Mouse (Mus musculus): Measurements from ENCODE around the gene Them5. TPM values are rescaled to one million over a fixed set of nuclear protein-coding genes. Genes with fewer than 3 reads are reported as not detected.

Them5 gene
- polyA plus RNA-seq, 1 experiment from 2014 or later: not detected

- no peak overlapping the region for H3K9ac ChIP-seq (ENCODE audit: low read length)
- peaks cover 30% of the 10 kb centered on the region for H3K27me3 ChIP-seq (ENCODE audit: control insufficient read depth, insufficient read depth, low read length)
- H3K9me3 ChIP-seq (ENCODE audit: control insufficient read depth, low read length): no peaks in the 10 kb centered on the region
- ATAC-seq (ENCODE audit: insufficient number of reproducible peaks, low FRiP score, low TSS enrichment, low read depth) (no peak), DNase-seq (ENCODE audit: low spot score) (no peak)
- no peak overlapping the region for H3K4me3 ChIP-seq (ENCODE audit: low read depth, low read length)
- no peak overlapping the region for H3K27ac ChIP-seq (replicated peaks; ENCODE audit: low read depth, low read length)
- H3K4me2 ChIP-seq (ENCODE audit: low read depth, severe bottlenecking): no peak overlapping the region
- WGBS: 81% methylated on average over 1 of the region's 1 CpGs
- H3K4me1 ChIP-seq (ENCODE audit: control insufficient read depth, insufficient read depth, low read length): peaks cover 2% of the 10 kb centered on the region; the same call in 1 of the 2 replicates
- no peaks in the 10 kb centered on the region for H3K36me3 ChIP-seq (ENCODE audit: control insufficient read depth, insufficient read depth, low read length)
Observed at GRCm38 (mm10) chr3:94396336-94396735, 54.4 kb downstream of the Them5 start.

GRCm38 (mm10) chr3:94396851-94397250, 55.0 kb downstream of the Them5 start:
- Histone ChIP-seq H3K36me3 (ENCODE audit: control insufficient read depth, insufficient read depth, low read length) (no peaks in the 10 kb centered on the region), H3K4me2 (ENCODE audit: low read depth, severe bottlenecking) (no peak overlapping the region), H3K9ac (ENCODE audit: low read length) (no peak overlapping the region), H3K4me1 (ENCODE audit: control insufficient read depth, insufficient read depth, low read length) (peaks cover 2% of the 10 kb centered on the region; the same call in 1 of the 2 replicates), H3K4me3 (ENCODE audit: low read depth, low read length) (no peak overlapping the region), H3K27ac (replicated peaks; ENCODE audit: low read depth, low read length) (no peak overlapping the region), H3K27me3 (ENCODE audit: control insufficient read depth, insufficient read depth, low read length) (peaks cover 30% of the 10 kb centered on the region), H3K9me3 (ENCODE audit: control insufficient read depth, low read length) (no peaks in the 10 kb centered on the region)
- ATAC-seq (ENCODE audit: insufficient number of reproducible peaks, low FRiP score, low TSS enrichment, low read depth) (no peak), DNase-seq (ENCODE audit: low spot score) (no peak)
- 75% methylated on average over 4 of the region's 4 CpGs for WGBS

Other genes with a start within 250 kb of the Them5 start
- gene Gm10696, start 163.9 kb upstream of the Them5 start, polyA plus RNA-seq (2014; fragmentation: Nextera tagmentation; extraction: Ambion mirVana): not detected in 2 replicates
- gene Gm5286, start 145.4 kb upstream of the Them5 start, polyA plus RNA-seq (2014; fragmentation: Nextera tagmentation; extraction: Ambion mirVana): not detected in 2 replicates
- gene Gm4778, start 78.1 kb upstream of the Them5 start, polyA plus RNA-seq (2014; fragmentation: Nextera tagmentation; extraction: Ambion mirVana): not detected in 2 replicates
- 8.1 and 9.1 TPM in 2 replicates for gene Them4, start 32.0 kb upstream of the Them5 start, polyA plus RNA-seq (2014; fragmentation: Nextera tagmentation; extraction: Ambion mirVana)
- 1.0 and 1.2 TPM in 2 replicates for gene C2cd4d, start 20.3 kb downstream of the Them5 start, polyA plus RNA-seq (2014; fragmentation: Nextera tagmentation; extraction: Ambion mirVana)
- 0.44 and 0.85 TPM in 2 replicates for gene Rorc, start 30.7 kb downstream of the Them5 start, polyA plus RNA-seq (2014; fragmentation: Nextera tagmentation; extraction: Ambion mirVana)
- gene Lingo4, start 56.4 kb downstream of the Them5 start, polyA plus RNA-seq (2014; fragmentation: Nextera tagmentation; extraction: Ambion mirVana): not detected in 2 replicates
- gene Tdrkh, start 71.2 kb downstream of the Them5 start, polyA plus RNA-seq (2014; fragmentation: Nextera tagmentation; extraction: Ambion mirVana): 8.5 and 8.7 TPM in 2 replicates
- 68.0 and 75.2 TPM in 2 replicates for gene Mrpl9, start 101.2 kb downstream of the Them5 start, polyA plus RNA-seq (2014; fragmentation: Nextera tagmentation; extraction: Ambion mirVana)
- gene Oaz3, start 101.8 kb downstream of the Them5 start, polyA plus RNA-seq (2014; fragmentation: Nextera tagmentation; extraction: Ambion mirVana): 0.31 and 0.36 TPM in 2 replicates
- gene Celf3, start 136.2 kb downstream of the Them5 start, polyA plus RNA-seq (2014; fragmentation: Nextera tagmentation; extraction: Ambion mirVana): 0.68 and 0.88 TPM in 2 replicates
- 1.0 and 1.6 TPM in 2 replicates for gene Riiad1, start 138.2 kb downstream of the Them5 start, polyA plus RNA-seq (2014; fragmentation: Nextera tagmentation; extraction: Ambion mirVana)
- gene Snx27, start 240.6 kb downstream of the Them5 start, polyA plus RNA-seq (2014; fragmentation: Nextera tagmentation; extraction: Ambion mirVana): 35.1 and 35.9 TPM in 2 replicates